Mouse (Mus musculus): ENCODE results near the gene Lag3. TPM values are rescaled to one million over a fixed set of nuclear protein-coding genes. Genes with fewer than 3 reads are reported as not detected.

Gene Lag3
- total and polyA plus RNA-seq, 3 experiments: 0.68 TPM; not detected in 2

DNA sequence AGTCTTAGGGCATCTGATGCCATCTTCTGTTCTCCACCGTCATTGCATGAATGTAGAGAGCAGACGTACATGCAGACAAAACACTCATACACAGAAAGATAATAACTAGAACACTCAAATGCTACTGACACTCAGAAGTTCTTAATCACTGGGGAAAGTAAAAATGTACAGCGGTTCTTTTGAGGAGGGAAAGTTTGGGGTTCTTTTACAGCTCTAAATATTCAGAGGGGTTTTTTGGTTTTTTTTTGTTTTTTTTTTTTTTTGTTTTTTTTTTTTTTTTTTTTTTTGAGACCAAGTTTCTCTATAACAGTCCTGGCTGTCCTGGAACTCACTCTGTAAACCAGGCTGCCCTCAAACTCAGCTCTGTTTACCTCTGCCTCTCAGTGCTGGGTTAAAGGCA lies 21.6 kb upstream of the Lag3 start:
- TF ChIP-seq GATA1 (IDR thresholded peaks at IDR 0.05; ENCODE audit: borderline replicate concordance, low read length) (no peak), GATA2 (IDR thresholded peaks at IDR 0.05; ENCODE audit: borderline replicate concordance, low read depth, low read length) (no peak), CTCF (IDR thresholded peaks at IDR 0.05; ENCODE audit: low read depth, low read length) (no peak), TAL1 (conservative IDR thresholded peaks at IDR 0.05; ENCODE audit: low read depth, low read length) (no peak), POLR2AphosphoS5 (IDR thresholded peaks at IDR 0.05; ENCODE audit: insufficient replicate concordance, low read depth, low read length) (no peak)
- ATAC-seq (ENCODE audit: extremely low read depth, insufficient number of reproducible peaks, low FRiP score, poor library complexity, severe bottlenecking) (no peak), DNase-seq (ENCODE audit: low spot score) (no peak)
- Histone ChIP-seq H3K4me3 (ENCODE audit: low read depth, low read length) (no peak overlapping the region), H3K9me3 (replicated peaks) (no peaks in the 10 kb centered on the region), H3K4me1 (ENCODE audit: insufficient read depth, low read depth, low read length) (peaks cover 43% of the 10 kb centered on the region), H3K27me3 (ENCODE audit: insufficient read depth, low read length) (peaks cover 1% of the 10 kb centered on the region), H3K36me3 (replicated peaks) (peaks cover 61% of the 10 kb centered on the region)

DNA sequence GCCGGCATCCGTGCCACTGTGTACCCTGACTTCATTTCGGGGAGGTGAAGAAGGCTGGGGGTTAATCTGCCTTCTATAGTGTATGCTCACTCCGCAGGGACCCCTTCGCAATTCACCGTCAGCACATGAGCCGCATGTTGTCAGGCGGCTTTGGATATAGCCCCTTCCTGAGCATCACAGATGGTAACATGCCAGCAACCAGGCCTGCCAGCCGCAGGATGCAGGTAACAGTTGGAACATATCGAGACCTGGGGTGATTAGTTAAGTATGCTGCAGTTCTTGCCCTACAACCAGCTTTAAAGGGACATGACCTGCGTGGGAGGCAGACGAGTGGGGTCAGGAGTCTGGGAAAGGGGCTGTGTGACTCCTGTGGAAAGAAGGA lies 20.8 kb upstream of the Lag3 start:
- ATAC-seq (ENCODE audit: extremely low read depth, insufficient number of reproducible peaks, low FRiP score, poor library complexity, severe bottlenecking): no peak
- Histone ChIP-seq H3K4me1 (ENCODE audit: insufficient read depth, low read depth, low read length) (peaks cover 43% of the 10 kb centered on the region), H3K36me3 (replicated peaks) (peaks cover 53% of the 10 kb centered on the region), H3K9me3 (replicated peaks) (no peaks in the 10 kb centered on the region), H3K4me3 (ENCODE audit: low read depth, low read length) (peak overlapping the region; percentile 98), H3K27me3 (ENCODE audit: insufficient read depth, low read length) (peaks cover 2% of the 10 kb centered on the region)
- no peak for TF ChIP-seq GATA2 (IDR thresholded peaks at IDR 0.05; ENCODE audit: borderline replicate concordance, low read depth, low read length)
- no peak for TF ChIP-seq CTCF (IDR thresholded peaks at IDR 0.05; ENCODE audit: low read depth, low read length)
- TF ChIP-seq GATA1 (IDR thresholded peaks at IDR 0.05; ENCODE audit: borderline replicate concordance, low read length): no peak
- no peak for TF ChIP-seq POLR2AphosphoS5 (IDR thresholded peaks at IDR 0.05; ENCODE audit: insufficient replicate concordance, low read depth, low read length)
- no peak for TF ChIP-seq TAL1 (conservative IDR thresholded peaks at IDR 0.05; ENCODE audit: low read depth, low read length)
- DNase-seq (ENCODE audit: low spot score): no peak

DNA sequence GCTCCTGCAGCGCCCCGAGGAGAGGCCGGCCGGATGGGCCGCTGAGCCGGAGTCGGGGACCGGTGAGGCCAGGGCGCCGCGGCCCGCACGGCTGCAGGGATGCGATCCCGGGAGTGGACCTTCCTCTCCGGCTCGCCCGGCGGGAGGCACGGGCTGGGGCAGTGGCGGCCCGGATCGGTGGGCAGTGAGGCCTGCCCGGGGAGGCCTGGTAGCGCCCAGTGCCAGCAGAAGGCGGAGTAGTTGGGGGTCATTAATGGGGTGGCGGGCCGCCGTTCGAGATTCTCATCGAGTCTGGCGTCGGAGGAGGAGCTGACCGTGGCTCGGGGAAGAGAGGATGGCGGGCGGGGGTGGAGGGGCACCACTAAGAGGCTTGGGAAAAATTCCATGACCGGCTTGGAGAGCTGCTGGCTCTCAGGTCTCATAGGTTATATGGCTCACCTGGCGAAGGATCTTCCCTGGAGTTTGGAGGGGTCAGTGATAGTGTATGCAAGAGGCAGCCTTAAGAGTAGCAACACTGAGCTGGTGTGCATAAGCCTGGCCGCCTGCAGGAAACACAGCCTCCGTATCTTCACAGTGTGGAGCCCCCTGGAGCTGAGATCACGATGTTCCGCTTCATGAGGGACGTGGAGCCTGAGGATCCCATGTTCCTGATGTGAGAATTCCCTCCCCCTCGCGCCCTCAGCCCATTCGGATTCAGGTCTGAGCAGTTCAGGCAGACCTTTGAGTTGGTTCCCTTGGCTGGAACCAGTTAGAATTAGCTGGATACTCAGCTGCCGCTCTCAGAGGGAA lies 20.2 kb upstream of the Lag3 start:
- H3K27me3 ChIP-seq (ENCODE audit: insufficient read depth, low read length): peaks cover 2% of the 10 kb centered on the region
- peaks cover 47% of the 10 kb centered on the region for H3K36me3 ChIP-seq (replicated peaks)
- peaks cover 43% of the 10 kb centered on the region for H3K4me1 ChIP-seq (ENCODE audit: insufficient read depth, low read depth, low read length)
- H3K9me3 ChIP-seq (replicated peaks): no peaks in the 10 kb centered on the region
- DNase-seq (ENCODE audit: low spot score): peak; percentile 56
- peak overlapping the region; percentile 98 for H3K4me3 ChIP-seq (ENCODE audit: low read depth, low read length)
- no peak for ATAC-seq (ENCODE audit: extremely low read depth, insufficient number of reproducible peaks, low FRiP score, poor library complexity, severe bottlenecking)
- TF ChIP-seq POLR2AphosphoS5 (IDR thresholded peaks at IDR 0.05; ENCODE audit: insufficient replicate concordance, low read depth, low read length): no peak
- TF ChIP-seq CTCF (IDR thresholded peaks at IDR 0.05; ENCODE audit: low read depth, low read length): no peak
- TF ChIP-seq GATA2 (IDR thresholded peaks at IDR 0.05; ENCODE audit: borderline replicate concordance, low read depth, low read length): no peak
- TF ChIP-seq TAL1 (conservative IDR thresholded peaks at IDR 0.05; ENCODE audit: low read depth, low read length): no peak
- TF ChIP-seq GATA1 (IDR thresholded peaks at IDR 0.05; ENCODE audit: borderline replicate concordance, low read length): no peak

DNA sequence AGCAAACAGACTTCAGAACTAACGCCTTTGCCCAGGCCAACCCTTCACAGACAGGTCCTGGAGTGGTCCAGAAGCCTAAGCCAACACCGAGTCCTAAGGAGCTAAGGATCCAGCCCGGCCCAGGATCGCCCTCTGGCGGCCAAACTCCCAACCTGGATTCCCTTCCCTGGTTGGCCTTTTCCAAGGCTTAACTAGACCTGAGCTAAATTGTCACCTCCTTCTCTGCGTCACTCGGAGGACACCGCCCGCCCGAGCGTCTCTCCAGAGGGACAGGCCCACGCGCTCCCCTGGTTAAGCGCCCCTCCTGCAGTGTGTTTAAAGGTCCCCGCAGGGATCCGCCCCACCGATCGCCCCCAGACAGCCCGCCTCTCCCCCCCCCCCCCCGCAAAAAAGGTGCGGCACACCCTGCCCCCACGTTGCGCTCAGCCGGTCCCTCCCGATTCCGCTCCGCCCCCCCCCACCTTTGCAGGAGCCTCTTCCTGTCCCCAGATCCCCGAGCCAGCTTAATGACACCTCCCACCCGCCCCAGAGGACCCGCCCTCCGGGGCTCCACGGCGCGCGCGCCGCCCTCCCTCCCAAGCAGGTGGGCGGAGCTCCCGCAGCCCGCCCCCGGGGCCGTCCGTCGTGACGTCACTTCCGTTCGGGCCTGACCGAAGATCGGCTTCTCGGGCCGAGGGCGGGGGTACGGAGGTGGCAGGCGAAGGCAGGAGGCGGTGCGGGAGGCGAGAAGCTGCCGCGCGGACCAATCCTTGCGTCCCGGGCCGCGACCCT lies 19.4 kb upstream of the Lag3 start, which contains the start of gene Mlf2:
Mlf2 (plus strand) TSS at position 633 of the 771 bp plus-strand sequence.
- TF ChIP-seq GATA2 (IDR thresholded peaks at IDR 0.05; ENCODE audit: borderline replicate concordance, low read depth, low read length) (no peak), CTCF (IDR thresholded peaks at IDR 0.05; ENCODE audit: low read depth, low read length) (peak; percentile 79)
- peaks cover 39% of the 10 kb centered on the region for H3K36me3 ChIP-seq (replicated peaks)
- peak within 1 kb of the TSS; percentile 98 for H3K4me3 ChIP-seq (ENCODE audit: low read depth, low read length)
- DNase-seq (ENCODE audit: low spot score) (peak; percentile 96), ATAC-seq (ENCODE audit: extremely low read depth, insufficient number of reproducible peaks, low FRiP score, poor library complexity, severe bottlenecking) (peak; percentile 87)
- H3K4me1 ChIP-seq (ENCODE audit: insufficient read depth, low read depth, low read length): peaks cover 46% of the 10 kb centered on the region
- no peaks in the 10 kb centered on the region for H3K9me3 ChIP-seq (replicated peaks)
- peaks cover 8% of the 10 kb centered on the region for H3K27me3 ChIP-seq (ENCODE audit: insufficient read depth, low read length)

DNA sequence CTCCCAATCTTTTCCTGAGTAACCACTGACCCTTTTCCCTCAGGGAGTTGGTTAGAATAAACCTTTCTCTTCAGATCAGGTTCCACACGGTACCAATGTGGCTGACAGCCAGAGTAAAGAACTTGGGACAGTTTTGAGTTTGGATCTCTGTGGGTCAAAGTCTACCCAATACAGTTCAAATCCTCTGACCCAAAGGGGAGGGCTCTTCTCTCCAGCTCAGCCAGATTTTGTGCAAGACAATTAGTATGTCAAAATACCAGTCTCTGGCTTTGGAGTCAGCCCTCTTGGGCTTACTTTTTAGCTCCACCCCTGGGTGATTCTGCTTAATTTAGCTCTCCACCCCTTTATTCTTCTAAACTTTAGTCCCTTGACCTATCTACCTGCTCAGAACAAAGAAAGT lies 18.7 kb upstream of the Lag3 start:
- no peak for TF ChIP-seq GATA2 (IDR thresholded peaks at IDR 0.05; ENCODE audit: borderline replicate concordance, low read depth, low read length)
- no peak for TF ChIP-seq GATA1 (IDR thresholded peaks at IDR 0.05; ENCODE audit: borderline replicate concordance, low read length)
- TF ChIP-seq POLR2AphosphoS5 (IDR thresholded peaks at IDR 0.05; ENCODE audit: insufficient replicate concordance, low read depth, low read length): no peak
- TF ChIP-seq CTCF (IDR thresholded peaks at IDR 0.05; ENCODE audit: low read depth, low read length): no peak
- TF ChIP-seq TAL1 (conservative IDR thresholded peaks at IDR 0.05; ENCODE audit: low read depth, low read length): no peak
- H3K27me3 ChIP-seq (ENCODE audit: insufficient read depth, low read length): peaks cover 14% of the 10 kb centered on the region
- DNase-seq (ENCODE audit: low spot score) (no peak), ATAC-seq (ENCODE audit: extremely low read depth, insufficient number of reproducible peaks, low FRiP score, poor library complexity, severe bottlenecking) (no peak)
- peak overlapping the region; percentile 98; the same call in 1 of the 2 replicates for H3K4me3 ChIP-seq (ENCODE audit: low read depth, low read length)
- no peaks in the 10 kb centered on the region for H3K9me3 ChIP-seq (replicated peaks)
- peaks cover 32% of the 10 kb centered on the region for H3K36me3 ChIP-seq (replicated peaks)
- H3K4me1 ChIP-seq (ENCODE audit: insufficient read depth, low read depth, low read length): peaks cover 45% of the 10 kb centered on the region

DNA sequence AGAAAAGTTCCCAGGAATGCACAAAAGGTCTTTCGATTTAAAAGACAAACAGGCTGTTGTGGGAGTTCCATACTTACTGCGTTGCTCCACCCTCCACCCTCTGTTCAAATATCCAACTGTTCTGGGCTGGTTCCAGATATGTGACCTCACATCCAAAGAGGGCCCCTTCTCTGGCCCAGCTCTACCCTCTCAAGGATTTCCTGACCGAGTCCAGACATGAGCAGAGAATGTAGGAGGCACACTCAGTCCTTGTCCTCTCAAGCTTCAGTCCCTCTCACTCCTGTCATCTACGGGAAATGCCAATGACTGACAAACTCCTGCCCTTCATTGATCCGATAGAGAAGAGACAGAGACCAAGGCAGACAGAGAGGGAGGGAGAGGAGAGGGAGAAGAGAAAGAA lies 14.4 kb upstream of the Lag3 start:
- peaks cover 20% of the 10 kb centered on the region for H3K4me1 ChIP-seq (ENCODE audit: insufficient read depth, low read depth, low read length)
- no peaks in the 10 kb centered on the region for H3K36me3 ChIP-seq (replicated peaks)
- no peak for TF ChIP-seq GATA1 (IDR thresholded peaks at IDR 0.05; ENCODE audit: borderline replicate concordance, low read length)
- no peak for TF ChIP-seq TAL1 (conservative IDR thresholded peaks at IDR 0.05; ENCODE audit: low read depth, low read length)
- no peak for TF ChIP-seq POLR2AphosphoS5 (IDR thresholded peaks at IDR 0.05; ENCODE audit: insufficient replicate concordance, low read depth, low read length)
- TF ChIP-seq GATA2 (IDR thresholded peaks at IDR 0.05; ENCODE audit: borderline replicate concordance, low read depth, low read length): no peak
- TF ChIP-seq CTCF (IDR thresholded peaks at IDR 0.05; ENCODE audit: low read depth, low read length): no peak
- H3K27me3 ChIP-seq (ENCODE audit: insufficient read depth, low read length): peaks cover 25% of the 10 kb centered on the region
- no peaks in the 10 kb centered on the region for H3K9me3 ChIP-seq (replicated peaks)
- ATAC-seq (ENCODE audit: extremely low read depth, insufficient number of reproducible peaks, low FRiP score, poor library complexity, severe bottlenecking): no peak
- no peak overlapping the region for H3K4me3 ChIP-seq (ENCODE audit: low read depth, low read length)
- DNase-seq (ENCODE audit: low spot score): no peak
